Mouse (Mus musculus): ENCODE results near the gene Ppp2r5d.

DNA sequence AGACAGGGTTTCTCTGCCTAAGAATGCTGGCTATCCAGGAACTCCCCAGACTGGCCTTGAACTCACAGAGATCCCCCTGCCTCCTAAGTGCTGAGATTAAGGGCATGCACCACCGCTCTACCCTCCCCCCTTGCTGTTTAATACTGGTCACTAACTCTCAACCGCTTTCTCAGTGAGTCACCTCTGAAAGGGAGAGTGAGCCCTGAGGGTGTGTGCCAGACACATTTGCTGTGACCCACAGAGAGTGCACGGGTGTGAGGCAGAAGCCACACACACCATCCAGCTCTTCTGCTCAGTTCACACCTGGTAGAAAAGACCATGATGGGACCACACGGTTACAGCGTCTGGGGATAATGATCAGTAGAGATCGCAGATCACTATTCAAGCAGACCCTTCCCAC lies 6.4 kb downstream of the Ppp2r5d start:
- TF ChIP-seq TAL1 (IDR thresholded peaks at IDR 0.05; ENCODE audit: low read length) (no peak), GATA1 (IDR thresholded peaks at IDR 0.05; ENCODE audit: low read length) (no peak)

All from erythroblast, embryonic 14.5 days (primary cell).